Mouse (Mus musculus) cerebellum, postnatal 4 days (tissue): ENCODE results near the gene Fem1b.
A peak's percentile ranks its signal among the peaks of the same experiment; 100 is the strongest.

Experiments used
- DNase-seq, 2 experiments: peaks; one replicate each; pipeline ENCODE4 v3.0.0; 2022; ENCODE audit warnings: low spot score in 2 of 2, mixed read lengths in 1 of 2

Gene Fem1b

GRCm38 (mm10) chr9:62781965-62782364 is 29.8 kb downstream of the Fem1b start:
- no peak for DNase-seq

GRCm38 (mm10) chr9:62778721-62779120 is 33.0 kb downstream of the Fem1b start:
- DNase-seq, result no peak

GRCm38 (mm10) chr9:62777461-62777860 is 34.3 kb downstream of the Fem1b start:
- DNase-seq, result peak in 1 of 2 experiments; percentile 68

- DNase-seq, result no peak
Measured at GRCm38 (mm10) chr9:62775464-62775863, 36.3 kb downstream of the Fem1b start.

GRCm38 (mm10) chr9:62772746-62773145 is 39.0 kb downstream of the Fem1b start:
- no peak for DNase-seq

GRCm38 (mm10) chr9:62768361-62768760 is 43.4 kb downstream of the Fem1b start:
- no peak for DNase-seq

GRCm38 (mm10) chr9:62767464-62767863 is 44.3 kb downstream of the Fem1b start:
- DNase-seq, result no peak

GRCm38 (mm10) chr9:62765346-62765745 is 46.4 kb downstream of the Fem1b start:
- no peak for DNase-seq

- no peak for DNase-seq
Measured at GRCm38 (mm10) chr9:62763478-62763877, 48.3 kb downstream of the Fem1b start.

GRCm38 (mm10) chr9:62759601-62760000 is 52.1 kb downstream of the Fem1b start:
- DNase-seq, result no peak

- DNase-seq, result no peak
Measured at GRCm38 (mm10) chr9:62758288-62758687, 53.4 kb downstream of the Fem1b start.

- no peak for DNase-seq
Measured at GRCm38 (mm10) chr9:62750381-62750780, 61.4 kb downstream of the Fem1b start.

GRCm38 (mm10) chr9:62749666-62750065 is 62.1 kb downstream of the Fem1b start:
- DNase-seq, result no peak

GRCm38 (mm10) chr9:62746646-62747045 is 65.1 kb downstream of the Fem1b start:
- no peak for DNase-seq

GRCm38 (mm10) chr9:62744558-62745275 is 67.0 kb downstream of the Fem1b start:
- peak in 1 of 2 experiments; percentile 73 for DNase-seq
